Mouse (Mus musculus): ENCODE data around the gene Rpl13a.

GRCm38 (mm10) chr7:45119780-45120709 lies 8.5 kb downstream of the Rpl13a start:
- no peak for TF ChIP-seq CTCF (IDR thresholded peaks at IDR 0.05; ENCODE audit: insufficient read depth, low read length)
- TF ChIP-seq POLR2A (IDR thresholded peaks at IDR 0.05; ENCODE audit: borderline replicate concordance, extremely low read depth, low read depth, low read length), result no peak

Data from lung, adult 2 months (tissue).